Mouse (Mus musculus): ENCODE results near the gene Akap6.

Akap6 gene

DNA sequence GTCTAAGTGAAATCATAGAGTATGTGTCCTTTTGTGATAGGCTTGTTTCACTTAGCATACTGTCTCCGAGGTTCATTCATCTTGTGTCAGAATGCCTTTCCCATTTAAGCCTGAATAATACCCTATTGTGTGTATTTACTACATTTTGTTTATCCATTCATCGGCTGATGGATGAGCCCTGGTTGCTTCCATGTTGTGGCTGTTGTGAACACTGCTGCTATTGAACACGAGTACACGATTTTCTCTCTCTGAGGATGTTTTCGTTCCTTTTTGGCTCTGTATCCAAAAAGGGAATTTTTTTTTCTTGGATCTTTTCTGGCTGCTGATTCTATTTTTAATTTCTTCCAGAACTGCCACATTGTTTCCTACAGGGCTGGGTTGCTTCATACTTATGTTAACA, 81.0 kb downstream of the Akap6 start:
- intact Hi-C loops (cut with DNase I), result no loop called here

DNA sequence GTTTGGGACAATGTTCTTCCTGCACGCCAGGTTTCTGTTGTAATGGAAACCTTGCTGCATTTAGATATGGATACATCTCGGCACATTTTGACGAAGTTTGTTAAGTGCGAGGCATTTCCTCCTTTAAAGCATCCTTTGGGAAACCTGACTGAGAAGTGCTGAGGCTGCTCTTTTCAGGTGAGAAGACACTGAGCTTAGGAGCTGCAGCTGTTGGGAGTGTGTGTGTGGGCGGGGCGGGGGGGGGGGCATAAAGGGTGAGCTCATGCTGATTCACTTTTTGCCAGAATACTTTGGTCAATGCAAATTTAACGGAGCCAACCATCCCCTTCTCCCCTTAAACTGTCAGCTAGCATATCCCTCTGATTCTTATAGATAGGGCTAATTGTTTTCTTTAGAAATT, 81.9 kb downstream of the Akap6 start:
- intact Hi-C loops (cut with DNase I), result no loop called here

DNA sequence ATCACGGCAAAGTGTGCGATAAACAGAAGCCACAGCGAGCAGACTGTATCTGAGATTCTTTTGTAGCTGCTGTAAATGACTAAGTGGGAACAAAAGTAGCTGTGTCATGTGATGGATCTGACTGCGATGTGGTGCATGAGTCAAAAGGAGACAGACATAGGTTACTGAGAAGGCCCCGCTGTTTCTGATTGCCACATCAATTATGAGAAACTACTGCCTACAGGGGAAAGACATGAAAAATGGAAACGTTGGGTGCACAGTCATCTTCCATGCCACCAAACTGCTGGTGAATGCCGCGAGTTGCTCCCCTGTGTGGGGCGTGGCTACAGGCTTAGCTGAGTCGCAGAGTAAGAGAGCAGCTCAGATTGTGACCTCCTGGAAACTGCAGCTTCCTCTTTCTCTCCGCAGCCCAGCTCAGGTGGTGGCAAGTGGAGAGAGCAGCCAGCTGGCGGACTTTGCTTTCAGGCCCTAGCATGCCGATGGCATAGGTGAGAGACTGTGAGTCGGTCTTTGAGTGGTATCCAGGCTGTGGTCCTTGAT, 83.8 kb downstream of the Akap6 start:
- intact Hi-C loops (cut with DNase I), result no loop called here

DNA sequence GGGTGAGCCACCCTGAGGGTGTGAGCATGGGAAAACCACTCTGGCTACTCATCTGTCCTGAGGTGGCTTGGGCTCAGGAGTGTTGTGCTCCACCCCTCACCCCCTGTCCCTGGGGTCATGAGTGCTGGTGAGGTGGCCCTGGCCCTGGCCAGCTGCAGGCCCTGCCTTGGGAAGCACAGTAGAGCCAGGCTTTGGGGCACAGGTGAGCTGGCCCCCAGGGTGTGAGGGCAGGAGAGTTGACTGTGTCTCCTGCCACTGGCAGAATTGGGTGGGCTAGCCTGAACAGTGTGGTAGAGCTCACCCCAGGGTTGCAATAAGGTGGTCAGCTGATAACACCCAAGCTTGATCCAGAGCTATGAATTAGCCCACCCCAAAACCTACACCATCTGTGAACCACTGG, 86.0 kb downstream of the Akap6 start:
- intact Hi-C loops (cut with DNase I), result no loop called here

DNA sequence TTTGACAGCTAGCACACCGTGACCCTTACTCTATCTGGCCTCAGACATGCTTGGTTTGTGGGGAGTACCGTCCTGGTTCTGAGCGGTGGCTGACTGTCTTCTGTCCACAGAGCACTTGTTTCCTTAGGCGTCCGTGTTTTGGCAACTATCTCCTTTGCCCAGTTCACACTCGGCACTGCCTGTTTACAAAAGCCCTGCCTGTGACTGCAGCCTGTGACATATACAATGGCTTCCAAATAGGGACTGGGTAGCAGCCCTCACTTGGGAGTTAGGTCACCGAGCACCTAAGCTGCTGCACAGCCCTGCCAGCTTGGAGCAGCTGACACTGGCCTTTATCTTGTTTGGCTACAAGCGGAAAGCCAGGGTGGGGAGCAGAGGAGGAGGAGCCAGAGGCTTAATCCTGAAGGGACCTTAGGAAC, 91.2 kb downstream of the Akap6 start:
- intact Hi-C loops (cut with DNase I), result no loop called here

DNA sequence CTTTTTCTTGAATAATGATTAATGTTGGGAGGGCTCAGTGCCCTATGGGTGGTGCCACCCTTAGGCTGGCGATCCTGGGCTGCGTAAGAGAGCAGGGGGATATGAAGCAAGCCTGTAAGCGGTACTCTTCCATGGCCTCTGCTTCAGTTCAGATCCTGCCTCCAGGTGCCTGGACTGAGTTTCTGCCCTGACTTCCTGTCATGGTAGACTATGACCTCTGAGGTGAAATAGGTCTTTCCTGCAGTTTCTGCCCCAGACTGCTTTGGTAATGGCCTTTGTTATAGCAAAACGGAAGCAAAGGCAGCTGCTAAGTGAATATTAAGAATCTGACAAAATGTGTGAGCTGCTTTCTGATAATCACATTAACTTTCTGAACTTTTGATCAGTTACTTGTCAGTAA, 94.9 kb downstream of the Akap6 start:
- intact Hi-C loops (cut with DNase I), result no loop called here

DNA sequence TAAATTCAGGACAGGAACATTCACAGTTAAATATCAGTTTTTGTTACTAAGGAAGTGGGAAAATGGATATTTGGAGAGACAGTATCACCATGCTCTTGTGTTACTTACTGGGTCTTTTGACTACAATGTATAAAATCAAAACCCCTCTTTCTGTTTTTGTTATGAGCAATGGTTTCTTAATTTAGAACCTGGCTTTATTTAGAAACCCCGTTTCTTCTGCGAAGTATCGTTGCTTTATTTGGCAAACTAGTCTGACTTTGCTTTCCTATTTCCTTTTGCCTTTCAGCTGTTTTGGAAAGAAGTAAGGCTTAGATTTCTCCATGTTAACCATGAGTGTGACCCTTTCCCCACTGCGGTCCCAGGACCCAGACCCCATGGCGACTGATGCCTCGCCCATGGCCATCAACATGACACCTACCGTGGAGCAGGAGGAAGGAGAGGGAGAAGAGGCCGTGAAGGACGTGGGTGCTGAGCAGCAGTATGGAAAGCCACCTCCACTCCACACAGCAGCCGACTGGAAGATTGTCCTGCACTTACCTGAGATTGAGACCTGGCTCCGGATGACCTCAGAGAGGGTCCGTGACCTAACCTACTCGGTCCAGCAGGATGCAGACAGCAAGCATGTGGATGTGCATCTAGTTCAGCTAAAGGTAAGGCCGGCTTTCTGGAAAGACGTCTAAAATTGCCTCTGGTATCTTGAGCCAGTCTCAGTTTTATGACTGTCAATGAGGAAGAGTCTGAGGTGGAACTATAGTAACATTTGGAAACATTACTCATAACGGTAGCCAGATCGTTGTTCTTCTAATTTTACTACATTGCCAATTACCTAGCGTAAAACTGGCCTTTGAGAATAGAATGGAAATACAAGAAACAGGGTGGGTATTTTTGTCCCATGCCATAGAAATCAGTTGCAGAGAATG, 96.6 kb downstream of the Akap6 start:
- intact Hi-C loops (cut with DNase I), result no loop called here

DNA sequence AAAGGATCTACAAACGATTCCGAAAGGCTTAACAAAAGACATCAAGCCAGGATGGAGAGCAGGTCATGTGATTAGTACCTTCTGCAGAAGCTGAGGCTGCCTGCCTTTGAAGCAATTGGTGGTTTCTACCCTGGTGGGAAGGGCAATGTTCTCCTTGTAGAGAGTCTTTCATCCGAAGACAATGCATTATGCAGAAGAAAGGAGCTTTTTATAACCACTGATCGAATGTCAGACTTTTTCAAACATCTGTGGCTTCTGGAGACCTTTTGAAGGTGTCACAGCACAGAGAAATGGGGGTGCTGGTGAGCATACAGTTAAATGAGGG, 97.2 kb downstream of the Akap6 start:
- intact Hi-C loops (cut with DNase I), result no loop called here

DNA sequence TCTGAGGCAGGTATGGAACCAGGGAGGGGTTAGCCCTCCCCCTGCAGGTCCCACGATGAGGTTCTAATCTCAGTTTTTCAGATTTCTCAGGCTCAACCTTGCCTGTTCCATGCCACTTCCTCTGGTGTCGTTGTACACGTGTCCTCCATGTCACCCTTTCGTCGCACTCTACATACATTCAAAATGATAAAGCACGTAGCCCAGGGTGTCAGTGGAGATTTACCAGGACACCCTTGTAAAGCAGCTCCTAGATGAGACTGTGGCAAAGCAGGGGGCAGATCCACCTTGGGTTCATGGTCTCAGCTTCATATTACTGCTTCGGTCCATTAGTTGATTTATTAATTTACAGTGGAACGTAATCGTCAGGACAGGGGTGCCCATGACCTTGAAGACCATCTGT, 100.5 kb downstream of the Akap6 start:
- intact Hi-C loops (cut with DNase I), result no loop called here

DNA sequence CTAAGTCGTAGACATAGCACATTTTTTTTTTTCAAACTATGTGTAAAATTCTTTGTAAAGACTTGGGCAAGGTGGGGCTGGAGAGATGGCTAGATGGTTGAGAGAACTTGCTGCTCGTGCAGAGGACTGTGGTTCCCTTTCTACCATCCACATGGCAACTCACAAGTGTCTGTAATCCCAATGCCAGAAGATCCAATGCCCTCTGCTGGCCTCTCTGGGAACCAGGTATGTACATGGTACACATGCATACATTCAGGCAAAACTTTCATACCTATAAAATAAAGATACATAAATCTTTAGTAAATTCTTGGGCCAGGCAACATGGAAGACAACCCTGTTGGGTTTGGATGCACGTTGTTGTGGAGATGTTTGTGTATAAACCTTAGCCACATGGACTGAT, 107.1 kb downstream of the Akap6 start:
- intact Hi-C loops (cut with DNase I), result no loop called here

DNA sequence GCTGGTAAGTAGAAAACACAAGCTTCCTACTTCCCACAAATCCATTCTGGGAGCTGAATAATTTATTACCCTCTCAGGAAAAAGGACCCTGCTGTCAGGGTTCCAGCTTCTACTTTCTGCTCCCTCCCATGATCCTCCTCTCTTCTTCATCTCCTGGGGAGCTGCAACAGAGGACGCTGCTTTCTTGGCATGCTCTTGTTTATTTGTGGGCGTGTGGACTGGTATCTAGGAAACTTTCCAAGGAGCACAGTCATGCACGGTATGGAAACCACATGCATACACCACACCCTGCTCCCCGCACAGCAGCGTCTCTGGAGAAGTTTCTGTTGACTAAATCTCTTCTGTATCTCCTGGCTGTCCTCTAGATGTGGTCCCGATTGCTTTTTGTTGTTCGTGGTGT, 119.4 kb downstream of the Akap6 start:
- intact Hi-C loops (cut with DNase I), result no loop called here

DNA sequence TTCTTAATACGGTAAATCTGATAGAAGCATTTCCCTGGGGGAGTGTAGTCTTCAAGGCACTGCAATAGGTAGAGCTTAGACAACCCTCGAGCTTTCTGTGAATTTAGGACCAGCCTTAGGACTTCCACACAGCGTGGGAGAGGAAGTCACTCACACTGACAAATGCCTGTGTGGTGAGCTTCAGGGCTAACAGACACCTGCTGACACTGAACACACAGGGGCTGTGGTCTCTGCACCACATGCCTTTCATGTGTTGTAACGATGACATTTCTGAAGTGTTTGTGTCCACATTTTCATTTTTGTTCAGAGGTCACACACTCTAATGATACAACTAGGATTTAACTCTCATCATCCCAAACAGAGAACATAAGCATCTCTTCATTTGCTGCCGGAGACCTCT, 125.6 kb downstream of the Akap6 start:
- intact Hi-C loops (cut with DNase I), result no loop called here

DNA sequence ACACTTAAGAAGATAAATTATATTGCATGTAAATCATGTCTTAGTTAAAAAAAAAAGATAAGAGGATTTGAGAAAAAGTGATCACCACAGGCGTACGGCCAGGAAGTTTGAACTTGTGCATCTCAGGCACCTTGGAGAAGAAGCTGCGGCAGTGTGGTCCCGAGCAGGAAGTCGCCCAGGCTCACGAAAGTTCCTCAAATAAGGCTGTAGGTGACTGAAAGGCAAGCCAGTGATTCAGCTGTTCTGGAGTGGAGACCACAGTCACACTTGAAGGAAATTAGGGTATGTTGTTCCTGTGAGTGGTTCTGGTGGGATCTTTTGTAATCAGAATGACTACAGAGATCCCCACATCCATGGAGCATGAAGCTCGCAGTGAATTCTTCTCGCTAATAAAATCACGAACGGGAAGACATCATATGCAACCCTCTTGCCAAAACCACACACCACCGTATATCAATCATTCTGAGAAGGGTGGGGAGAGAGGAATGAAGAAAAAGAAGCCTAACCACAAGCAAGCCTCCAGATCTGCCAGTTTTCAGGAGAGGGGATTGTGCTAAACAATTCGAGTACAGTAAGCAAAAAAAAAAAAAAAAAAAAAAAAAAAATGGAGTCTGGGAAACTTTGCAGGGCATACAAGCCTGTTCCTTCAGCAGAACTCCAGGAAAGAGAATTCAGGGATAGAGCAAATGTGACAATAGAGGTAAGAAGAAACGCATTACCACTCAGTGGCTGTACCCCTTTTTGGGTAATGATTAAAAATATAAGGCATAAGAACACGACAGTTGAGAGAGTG, 130.0 kb downstream of the Akap6 start:
- intact Hi-C loops (cut with DNase I), result no loop called here

DNA sequence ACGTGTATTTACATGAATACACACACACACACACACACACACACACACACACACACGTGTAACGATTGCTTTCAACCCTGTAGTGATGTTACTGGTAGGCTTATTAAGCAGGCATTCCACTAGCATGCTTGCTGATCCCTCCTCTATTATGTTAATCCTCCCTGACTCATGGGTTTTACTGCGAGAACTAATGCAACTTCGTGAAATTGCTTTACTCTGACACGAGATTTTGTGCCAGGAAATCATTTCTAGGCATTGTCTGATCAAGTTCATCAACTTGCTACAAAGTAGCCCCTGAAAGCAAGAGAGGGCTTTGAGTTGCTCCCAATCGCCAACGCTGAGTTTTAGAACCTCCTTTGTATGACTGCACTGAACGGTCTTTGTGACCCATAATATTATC, 132.6 kb downstream of the Akap6 start:
- intact Hi-C loops (cut with DNase I), result loop anchor here (5.0 to 10.0 kb wide), 3 partner anchors 187 to 819 kb away; no protein-coding TSS in a partner anchor

DNA sequence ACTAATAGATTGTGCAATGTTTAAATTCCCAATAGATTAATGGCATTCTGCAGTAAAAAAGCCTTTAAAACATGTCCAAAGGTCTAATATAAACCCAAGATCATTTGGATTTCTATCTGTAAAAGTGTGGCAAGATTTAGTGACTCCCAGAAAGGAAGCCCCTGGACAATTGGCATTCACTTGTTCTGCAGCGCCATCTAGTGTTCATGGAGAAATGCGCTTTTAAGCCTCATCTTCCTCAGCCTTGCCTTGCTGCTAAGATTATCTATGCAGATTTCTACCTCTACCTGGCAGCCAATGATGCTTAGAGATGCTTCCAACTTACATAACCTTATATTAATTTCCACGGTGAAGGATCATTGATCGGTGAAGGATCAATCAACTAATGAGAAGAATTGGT, 133.0 kb downstream of the Akap6 start:
- intact Hi-C loops (cut with DNase I), result loop anchor here (5.0 to 10.0 kb wide), 3 partner anchors 187 to 820 kb away; no protein-coding TSS in a partner anchor

DNA sequence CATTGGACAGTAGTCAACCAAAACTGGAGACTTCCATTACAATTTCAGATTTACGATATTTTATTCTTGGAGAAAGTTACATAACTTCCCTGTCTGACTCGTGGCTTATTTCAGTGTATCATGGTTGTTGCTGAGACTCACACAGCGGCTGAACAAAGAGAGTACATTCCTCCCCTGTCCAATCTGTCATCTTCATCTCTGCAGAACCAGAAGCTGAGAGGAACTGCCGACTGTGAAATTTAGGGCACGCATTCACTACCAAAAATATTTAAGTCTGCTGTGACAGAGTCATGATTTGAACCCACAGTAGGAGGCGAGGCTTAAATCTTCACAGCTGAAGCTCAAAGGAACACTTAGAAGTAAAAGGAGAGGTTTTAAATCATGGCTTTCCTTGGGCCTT, 134.0 kb downstream of the Akap6 start:
- intact Hi-C loops (cut with DNase I), result loop anchor here (5.0 to 10.0 kb wide), 3 partner anchors 188 to 821 kb away; no protein-coding TSS in a partner anchor

DNA sequence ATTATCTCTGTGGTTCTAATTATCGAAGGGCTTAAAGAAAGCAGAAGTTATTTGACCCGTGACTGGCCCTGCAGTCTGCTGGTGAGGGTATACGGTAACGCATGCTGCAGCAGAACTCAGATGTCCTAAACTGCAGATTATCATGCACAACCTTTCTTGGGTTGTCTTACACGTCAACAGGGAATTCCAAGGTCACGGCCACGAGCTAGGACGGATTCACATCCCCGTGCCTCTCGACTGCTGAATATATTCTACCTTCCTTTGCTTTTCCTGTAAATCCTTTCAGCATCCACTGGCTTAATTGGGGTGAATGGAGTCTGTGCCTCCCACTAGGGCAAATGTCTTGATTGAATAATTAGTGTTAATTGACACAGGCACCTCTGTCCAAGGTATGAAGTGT, 134.9 kb downstream of the Akap6 start:
- intact Hi-C loops (cut with DNase I), result loop anchor here (5.0 to 10.0 kb wide), 3 partner anchors 189 to 822 kb away; no protein-coding TSS in a partner anchor

DNA sequence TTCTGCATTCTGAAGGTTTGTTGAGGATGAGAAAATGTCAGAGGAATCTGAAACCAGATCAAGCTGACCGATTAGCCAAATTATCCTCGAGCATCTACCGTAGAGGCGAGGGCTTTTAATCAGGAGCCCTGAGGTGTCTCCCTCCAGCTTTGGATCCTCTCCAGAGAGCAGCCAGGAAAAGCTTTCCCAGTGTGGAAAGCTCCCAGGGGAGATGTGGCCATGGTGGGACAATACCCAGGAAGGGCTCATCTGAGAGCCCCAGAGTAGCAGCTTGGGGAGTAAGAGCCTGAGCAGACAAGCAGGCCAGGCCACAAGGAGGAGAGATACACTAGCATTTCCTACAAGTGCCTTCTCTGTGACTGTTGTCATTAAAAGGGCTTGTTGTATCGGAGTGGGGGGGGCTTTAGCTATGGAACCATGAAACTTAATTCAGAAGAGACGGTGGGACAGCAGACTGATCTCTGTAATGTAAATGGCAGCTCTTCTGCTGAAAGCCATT, 135.6 kb downstream of the Akap6 start:
- intact Hi-C loops (cut with DNase I), result loop anchor here (5.0 to 10.0 kb wide), 3 partner anchors 190 to 823 kb away; no protein-coding TSS in a partner anchor

DNA sequence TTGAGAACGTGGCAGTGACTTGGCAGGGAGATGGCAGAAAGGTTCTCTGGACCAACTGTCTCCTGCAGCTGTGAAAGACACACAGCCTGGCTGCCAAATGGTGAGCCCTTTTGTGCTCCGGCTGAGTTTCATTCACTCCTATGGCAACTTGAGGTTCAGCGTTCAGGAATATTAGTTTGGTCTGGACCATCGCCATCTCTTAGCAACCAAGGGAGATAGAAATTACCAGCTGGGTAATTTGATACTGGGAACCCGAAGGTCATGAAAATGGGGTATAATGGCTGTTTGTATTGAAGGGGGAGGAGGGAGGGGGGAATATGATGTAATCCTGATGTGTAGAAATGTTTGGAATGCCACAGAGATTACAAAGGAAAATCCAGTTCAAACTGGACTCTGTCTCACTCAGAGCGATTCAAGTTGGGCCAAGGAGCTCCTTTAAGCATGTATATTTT, 136.1 kb downstream of the Akap6 start:
- intact Hi-C loops (cut with DNase I), result loop anchor here (10.0 kb wide), 2 partner anchors 191 to 341 kb away; no protein-coding TSS in a partner anchor

DNA sequence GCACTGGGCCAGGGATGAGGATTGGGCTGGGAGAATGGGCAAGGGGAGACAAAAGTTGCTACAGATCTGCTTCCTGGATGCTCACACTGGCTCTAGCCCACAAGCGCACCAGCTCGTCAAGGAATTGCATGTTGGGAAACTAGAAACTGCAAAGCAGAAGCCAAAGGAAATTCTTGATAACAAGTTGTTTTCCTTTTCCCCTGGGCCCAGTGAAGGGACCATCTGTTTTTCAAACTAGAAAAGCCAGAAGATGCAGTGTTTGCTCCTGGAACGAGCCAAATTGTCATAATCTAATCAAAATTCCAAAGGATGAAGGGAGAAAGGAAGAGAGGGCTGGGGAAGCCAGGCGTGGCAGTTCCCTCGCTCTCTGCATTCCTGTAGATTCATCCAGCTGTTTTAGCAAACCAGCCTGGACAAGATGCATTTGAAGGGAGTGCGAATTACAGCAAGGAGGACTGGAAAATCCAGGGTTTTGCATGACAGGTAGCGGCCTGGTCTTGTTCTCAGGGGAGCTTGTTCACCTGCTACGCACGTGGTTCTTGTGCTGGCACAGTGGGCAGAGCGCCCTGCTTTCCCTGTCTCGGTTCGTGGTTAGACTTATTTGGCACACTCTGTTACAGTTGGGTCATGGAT, 136.8 kb downstream of the Akap6 start:
- intact Hi-C loops (cut with DNase I), result loop anchor here (10.0 kb wide), 2 partner anchors 191 to 341 kb away; no protein-coding TSS in a partner anchor

DNA sequence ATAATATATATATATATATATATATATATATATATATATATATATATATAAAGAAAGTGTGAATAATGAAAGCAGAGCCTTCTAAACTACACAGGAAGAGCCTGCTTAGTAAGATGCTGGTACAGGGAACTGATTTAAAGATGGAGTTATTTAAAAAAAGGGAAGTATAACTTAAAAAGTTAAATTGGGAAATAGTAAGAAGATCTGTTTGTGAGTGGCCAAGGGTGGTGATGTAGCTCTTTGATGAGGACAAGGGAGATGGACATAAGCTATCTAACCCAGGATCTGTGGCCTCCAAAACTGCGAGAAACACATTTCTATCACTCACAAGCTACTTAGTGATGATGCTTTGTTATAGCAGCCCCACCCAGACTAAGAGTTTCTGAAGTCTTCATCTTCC, 146.8 kb downstream of the Akap6 start:
- intact Hi-C loops (cut with DNase I), result no loop called here

All from adrenal gland (tissue).